In genomic region chr6:28421469-28422000, GRCm38 (mm10) we compare ENCODE assay signal across 8 mouse cellular contexts. TPM values are rescaled to one million over a fixed set of nuclear protein-coding genes. Genes with fewer than 3 reads are reported as not detected.
DNase-seq lines count a peak whose midpoint lies in the region; ATAC-seq and TF ChIP-seq lines count a peak whose summit lies in the region.

No protein-coding gene starts in this region.

- H3K9me3 ChIP-seq in E14TG2a.4 (ENCODE audit: low read length): no peaks in the 10 kb centered on the region
- no peaks in the 10 kb centered on the region for H3K9me3 ChIP-seq in forebrain, embryonic 12.5 days
- no peaks in the 10 kb centered on the region for H3K9me3 ChIP-seq in heart, postnatal 0 days (replicated peaks; ENCODE audit: control insufficient read depth, low read length)
- no peaks in the 10 kb centered on the region for H3K9me3 ChIP-seq in liver, embryonic 16.5 days (replicated peaks; ENCODE audit: control insufficient read depth, low read length)
- no peaks in the 10 kb centered on the region for H3K9me3 ChIP-seq in neural tube, embryonic 13.5 days

- peak; percentile 70 for TF ChIP-seq CTCF in E14TG2a.4 (conservative IDR thresholded peaks at IDR 0.05; ENCODE audit: low read length)
- peak; percentile 55 for TF ChIP-seq CTCF in heart, postnatal 0 days (IDR thresholded peaks at IDR 0.05; ENCODE audit: low read depth)
- TF ChIP-seq CTCF in testis, adult 2 months (IDR thresholded peaks at IDR 0.05; ENCODE audit: control insufficient read depth, insufficient read depth, insufficient replicate concordance, low read depth, low read length): peak; percentile 64; the same call in 1 of the 2 replicates

- H3K36me3 ChIP-seq in E14TG2a.4 (ENCODE audit: insufficient read depth, low read length): peaks cover 56% of the 10 kb centered on the region
- peaks cover 36% of the 10 kb centered on the region for H3K36me3 ChIP-seq in forebrain, embryonic 12.5 days (replicated peaks)
- peaks cover 38% of the 10 kb centered on the region for H3K36me3 ChIP-seq in heart, postnatal 0 days (replicated peaks; ENCODE audit: control insufficient read depth, insufficient read depth, low read length)
- peaks cover 20% of the 10 kb centered on the region for H3K36me3 ChIP-seq in liver, embryonic 16.5 days (ENCODE audit: control insufficient read depth, insufficient read depth)
- peaks cover 41% of the 10 kb centered on the region for H3K36me3 ChIP-seq in neural tube, embryonic 13.5 days
- no peaks in the 10 kb centered on the region for H3K36me3 ChIP-seq in testis, adult 2 months (ENCODE audit: control insufficient read depth, insufficient read depth, low read length)

- H3K4me3 ChIP-seq in E14TG2a.4 (replicated peaks; ENCODE audit: low read length): peak overlapping the region; percentile 94
- H3K4me3 ChIP-seq in forebrain, embryonic 12.5 days (replicated peaks): peak overlapping the region; percentile 90
- H3K4me3 ChIP-seq in heart, postnatal 0 days (ENCODE audit: low read depth, low read length): peak overlapping the region; percentile 72
- H3K4me3 ChIP-seq in liver, embryonic 16.5 days (ENCODE audit: low read depth, low read length): peak overlapping the region; percentile 79
- peak overlapping the region; percentile 95 for H3K4me3 ChIP-seq in neural tube, embryonic 13.5 days
- H3K4me3 ChIP-seq in testis, adult 2 months (ENCODE audit: control insufficient read depth, low read depth, low read length): peak overlapping the region; percentile 92

- peaks cover 54% of the 10 kb centered on the region for H3K4me1 ChIP-seq in E14TG2a.4 (replicated peaks; ENCODE audit: low read depth, low read length)
- peaks cover 36% of the 10 kb centered on the region for H3K4me1 ChIP-seq in forebrain, embryonic 12.5 days
- H3K4me1 ChIP-seq in heart, postnatal 0 days (ENCODE audit: control insufficient read depth, insufficient read depth): peaks cover 40% of the 10 kb centered on the region
- H3K4me1 ChIP-seq in liver, embryonic 16.5 days (ENCODE audit: control insufficient read depth, low read depth, low read length): peaks cover 51% of the 10 kb centered on the region
- peaks cover 64% of the 10 kb centered on the region for H3K4me1 ChIP-seq in neural tube, embryonic 13.5 days (replicated peaks)
- peaks cover 20% of the 10 kb centered on the region for H3K4me1 ChIP-seq in testis, adult 2 months (ENCODE audit: control insufficient read depth, insufficient read depth, low read length)

- TF ChIP-seq POLR2A in testis, adult 2 months (IDR thresholded peaks at IDR 0.05; ENCODE audit: control insufficient read depth, low read depth, low read length): peak; percentile 86

- peak overlapping the region; percentile 78 for H3K9ac ChIP-seq in forebrain, embryonic 12.5 days
- peak overlapping the region; percentile 63 for H3K9ac ChIP-seq in heart, postnatal 0 days (replicated peaks; ENCODE audit: low read depth, low read length)
- peak overlapping the region; percentile 87 for H3K9ac ChIP-seq in liver, embryonic 16.5 days (ENCODE audit: low read depth, low read length)
- H3K9ac ChIP-seq in neural tube, embryonic 13.5 days: peak overlapping the region; percentile 88

- ATAC-seq in forebrain, embryonic 12.5 days (ENCODE audit: low FRiP score): peak; percentile 85
- peak; percentile 77 for ATAC-seq in heart, postnatal 0 days (ENCODE audit: insufficient read depth, low read depth)
- ATAC-seq in liver, embryonic 16.5 days (ENCODE audit: low read depth): peak; percentile 87
- peak; percentile 85 for ATAC-seq in neural tube, embryonic 13.5 days (ENCODE audit: low read depth)

- peak overlapping the region; percentile 89 for H3K4me2 ChIP-seq in forebrain, embryonic 12.5 days
- H3K4me2 ChIP-seq in heart, postnatal 0 days (ENCODE audit: low read depth, low read length): peak overlapping the region; percentile 82
- peak overlapping the region; percentile 95 for H3K4me2 ChIP-seq in liver, embryonic 16.5 days (ENCODE audit: low read depth, low read length)
- H3K4me2 ChIP-seq in neural tube, embryonic 13.5 days: peak overlapping the region; percentile 99

- no peak for TF ChIP-seq EP300 in heart, postnatal 0 days (IDR thresholded peaks at IDR 0.05; ENCODE audit: low read depth)

- under 1% methylated on average over 27 of the region's 27 CpGs for WGBS in forebrain, embryonic 12.5 days
- WGBS in heart, postnatal 0 days: under 1% methylated on average over 27 of the region's 27 CpGs
- 0% methylated on average over 27 of the region's 27 CpGs for WGBS in liver, embryonic 16.5 days (ENCODE audit: insufficient replicate concordance)
- WGBS in neural tube, embryonic 13.5 days: 0% methylated on average over 27 of the region's 27 CpGs

- H3K27me3 ChIP-seq in E14TG2a.4 (ENCODE audit: insufficient read depth, low read length): no peaks in the 10 kb centered on the region
- H3K27me3 ChIP-seq in forebrain, embryonic 12.5 days: no peaks in the 10 kb centered on the region
- no peaks in the 10 kb centered on the region for H3K27me3 ChIP-seq in heart, postnatal 0 days (ENCODE audit: control insufficient read depth, insufficient read depth, low read length)
- H3K27me3 ChIP-seq in liver, embryonic 16.5 days (ENCODE audit: control insufficient read depth, insufficient read depth, low read depth, low read length): no peaks in the 10 kb centered on the region
- no peaks in the 10 kb centered on the region for H3K27me3 ChIP-seq in neural tube, embryonic 13.5 days
- no peaks in the 10 kb centered on the region for H3K27me3 ChIP-seq in testis, adult 2 months (ENCODE audit: control insufficient read depth, insufficient read depth, low read length)

- DNase-seq in c-Kit-positive CD71-positive TER-119-positive erythroid progenitor cells, embryonic 14.5 days (ENCODE audit: low spot score): peak; percentile 95
- DNase-seq in heart, postnatal 0 days (ENCODE audit: low spot score): peak; percentile 92
- DNase-seq in kidney, postnatal 4 days: peak; percentile 96 to 97

- peak overlapping the region; percentile 20; the same call in 1 of the 2 replicates for H3K27ac ChIP-seq in forebrain, embryonic 12.5 days
- peak overlapping the region; percentile 57 for H3K27ac ChIP-seq in heart, postnatal 0 days (ENCODE audit: low read depth)
- H3K27ac ChIP-seq in liver, embryonic 16.5 days (ENCODE audit: low read length): peak overlapping the region; percentile 92
- H3K27ac ChIP-seq in neural tube, embryonic 13.5 days (replicated peaks): peak overlapping the region; percentile 57
- peak overlapping the region; percentile 88 for H3K27ac ChIP-seq in testis, adult 2 months (ENCODE audit: control insufficient read depth, insufficient read depth, low read depth, low read length)

RNA-seq across cellular contexts. Expression of gene Arf5, which starts 1.8 kb away (rescaled TPM):
- 288 and 291 TPM in 2 replicates for polyA plus RNA-seq in forebrain, embryonic 12.5 days (2016; fragmentation: Nextera tagmentation; extraction: Ambion mirVana)
- 219 and 253 TPM in 2 replicates for total RNA-seq in heart, postnatal 0 days (2014; rRNA removed; ENCODE audit: low replicate concordance)
- polyA plus RNA-seq in heart, postnatal 0 days (2015; fragmentation: Nextera tagmentation; extraction: Ambion mirVana): 235 and 240 TPM in 2 replicates
- polyA plus RNA-seq in liver, embryonic 16.5 days (2015; fragmentation: Nextera tagmentation; extraction: Ambion mirVana): 372 TPM in 2 replicates
- polyA plus RNA-seq in neural tube, embryonic 13.5 days (2015; fragmentation: Nextera tagmentation; extraction: Ambion mirVana): 336 and 392 TPM in 2 replicates
- 154 and 184 TPM in 2 replicates for polyA plus RNA-seq in testis, adult 2 months (2012; rRNA removed)

RNA-seq across cellular contexts. Expression of gene Fscn3, which starts 6.1 kb away (rescaled TPM):
- polyA plus RNA-seq in forebrain, embryonic 12.5 days (2016; fragmentation: Nextera tagmentation; extraction: Ambion mirVana): not detected in 2 replicates
- not detected in 2 replicates for total RNA-seq in heart, postnatal 0 days (2014; rRNA removed; ENCODE audit: low replicate concordance)
- not detected in 2 replicates for polyA plus RNA-seq in heart, postnatal 0 days (2015; fragmentation: Nextera tagmentation; extraction: Ambion mirVana)
- 0.33 and 0.35 TPM in 2 replicates for polyA plus RNA-seq in liver, embryonic 16.5 days (2015; fragmentation: Nextera tagmentation; extraction: Ambion mirVana)
- not detected in 2 replicates for polyA plus RNA-seq in neural tube, embryonic 13.5 days (2015; fragmentation: Nextera tagmentation; extraction: Ambion mirVana)
- 400 and 451 TPM in 2 replicates for polyA plus RNA-seq in testis, adult 2 months (2012; rRNA removed)

RNA-seq across cellular contexts. Expression of gene Gcc1, which starts 6.7 kb away (rescaled TPM):
- 14.8 and 16.2 TPM in 2 replicates for polyA plus RNA-seq in forebrain, embryonic 12.5 days (2016; fragmentation: Nextera tagmentation; extraction: Ambion mirVana)
- total RNA-seq in heart, postnatal 0 days (2014; rRNA removed; ENCODE audit: low replicate concordance): 5.9 and 6.4 TPM in 2 replicates
- polyA plus RNA-seq in heart, postnatal 0 days (2015; fragmentation: Nextera tagmentation; extraction: Ambion mirVana): 4.2 and 4.3 TPM in 2 replicates
- polyA plus RNA-seq in liver, embryonic 16.5 days (2015; fragmentation: Nextera tagmentation; extraction: Ambion mirVana): 3.7 and 4.4 TPM in 2 replicates
- polyA plus RNA-seq in neural tube, embryonic 13.5 days (2015; fragmentation: Nextera tagmentation; extraction: Ambion mirVana): 10.0 and 12.5 TPM in 2 replicates
- polyA plus RNA-seq in testis, adult 2 months (2012; rRNA removed): 11.1 and 12.1 TPM in 2 replicates

RNA-seq across cellular contexts. Expression of gene Zfp800, which starts 23.7 kb away (rescaled TPM):
- 28.1 and 28.4 TPM in 2 replicates for polyA plus RNA-seq in forebrain, embryonic 12.5 days (2016; fragmentation: Nextera tagmentation; extraction: Ambion mirVana)
- total RNA-seq in heart, postnatal 0 days (2014; rRNA removed; ENCODE audit: low replicate concordance): 18.6 and 19.5 TPM in 2 replicates
- polyA plus RNA-seq in heart, postnatal 0 days (2015; fragmentation: Nextera tagmentation; extraction: Ambion mirVana): 11.0 and 12.7 TPM in 2 replicates
- polyA plus RNA-seq in liver, embryonic 16.5 days (2015; fragmentation: Nextera tagmentation; extraction: Ambion mirVana): 19.7 and 22.8 TPM in 2 replicates
- 20.5 and 23.5 TPM in 2 replicates for polyA plus RNA-seq in neural tube, embryonic 13.5 days (2015; fragmentation: Nextera tagmentation; extraction: Ambion mirVana)
- 5.2 and 6.1 TPM in 2 replicates for polyA plus RNA-seq in testis, adult 2 months (2012; rRNA removed)

RNA-seq across cellular contexts. Expression of gene Pax4, which starts 27.6 kb away (rescaled TPM):
- 0.14 TPM in 1 of 2 replicates, not detected in the other for polyA plus RNA-seq in forebrain, embryonic 12.5 days (2016; fragmentation: Nextera tagmentation; extraction: Ambion mirVana)
- not detected in 2 replicates for total RNA-seq in heart, postnatal 0 days (2014; rRNA removed; ENCODE audit: low replicate concordance)
- not detected in 2 replicates for polyA plus RNA-seq in heart, postnatal 0 days (2015; fragmentation: Nextera tagmentation; extraction: Ambion mirVana)
- polyA plus RNA-seq in liver, embryonic 16.5 days (2015; fragmentation: Nextera tagmentation; extraction: Ambion mirVana): not detected in 2 replicates
- polyA plus RNA-seq in neural tube, embryonic 13.5 days (2015; fragmentation: Nextera tagmentation; extraction: Ambion mirVana): not detected in 2 replicates
- 0.19 TPM in 1 of 2 replicates, not detected in the other for polyA plus RNA-seq in testis, adult 2 months (2012; rRNA removed)

Comparison
In these comparisons a context has a peak if more than half of its experiments do, and no peak if none do; other contexts are left out.
1. Peak in every context shown above with its lines: DNase-seq, ATAC-seq, H3K4me3 ChIP-seq and H3K27ac ChIP-seq.
2. H3K27ac ChIP-seq: peak in every context shown above with its lines; median percentile 92 in liver, embryonic 16.5 days; 88 in testis, adult 2 months; 57 in heart, postnatal 0 days; 57 in neural tube, embryonic 13.5 days; 20 in forebrain, embryonic 12.5 days.
3. RNA of gene Fscn3, which starts 6.1 kb away (polyA plus RNA-seq): 400 to 451 TPM in testis, adult 2 months; 0.33 to 0.35 TPM in liver, embryonic 16.5 days, not detected in forebrain, embryonic 12.5 days, not detected in heart, postnatal 0 days and not detected in neural tube, embryonic 13.5 days; every median in the first group is over 100 times any median in the second.